Mouse (Mus musculus): ENCODE data around the gene Grik1. TPM values are rescaled to one million over a fixed set of nuclear protein-coding genes. Genes with fewer than 3 reads are reported as not detected.

Grik1 gene
- polyA plus RNA-seq, 1 experiment from 2014 or later: 1.8 TPM

DNA sequence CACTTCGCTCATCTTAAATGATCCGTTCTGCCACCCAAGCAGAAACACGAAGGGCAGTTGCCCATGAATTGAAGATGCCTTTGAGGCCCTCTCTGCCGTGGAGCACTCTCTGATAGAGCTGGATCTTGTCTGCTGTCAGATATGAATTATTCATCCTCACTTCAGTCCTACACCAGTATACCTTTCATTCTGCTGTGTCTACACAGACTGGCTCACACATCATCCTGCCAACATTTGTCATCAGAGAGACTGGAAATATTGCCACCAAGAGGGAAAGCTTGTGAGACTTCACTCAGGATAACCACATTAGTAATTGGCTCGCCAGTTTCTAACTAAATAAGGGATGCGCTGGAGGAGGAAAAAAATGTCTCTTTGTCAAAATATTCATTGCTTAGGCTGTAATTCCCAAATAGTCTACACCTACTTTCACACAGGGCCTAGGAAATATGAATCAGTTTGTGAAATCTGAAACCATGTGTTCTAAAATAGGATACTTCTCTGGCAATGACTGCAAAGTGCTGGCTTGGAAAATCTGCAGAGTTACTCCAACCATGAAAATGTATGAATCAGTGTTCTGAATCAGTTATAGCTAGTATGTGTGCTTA, 102.5 kb downstream of the Grik1 start:
- no peaks in the 10 kb centered on the region for H3K4me1 ChIP-seq (replicated peaks; ENCODE audit: control insufficient read depth, insufficient read depth, low read length)
- no peak for DNase-seq (ENCODE audit: low spot score)
- ATAC-seq (replicated peaks; ENCODE audit: low FRiP score): no peak
- H3K36me3 ChIP-seq (ENCODE audit: control insufficient read depth, insufficient read depth, low read length): no peaks in the 10 kb centered on the region
- WGBS: 89% methylated on average over 6 of the region's 6 CpGs
- H3K27me3 ChIP-seq (ENCODE audit: control insufficient read depth, insufficient read depth, low read length): no peaks in the 10 kb centered on the region
- no peak overlapping the region for H3K9ac ChIP-seq (ENCODE audit: low read length)
- no peak overlapping the region for H3K4me2 ChIP-seq (ENCODE audit: low read depth, low read length, severe bottlenecking)
- no peaks in the 10 kb centered on the region for H3K9me3 ChIP-seq (ENCODE audit: control insufficient read depth, low read length)
- no peak overlapping the region for H3K27ac ChIP-seq (ENCODE audit: low read depth, low read length)
- H3K4me3 ChIP-seq (ENCODE audit: low read depth, low read length): no peak overlapping the region

DNA sequence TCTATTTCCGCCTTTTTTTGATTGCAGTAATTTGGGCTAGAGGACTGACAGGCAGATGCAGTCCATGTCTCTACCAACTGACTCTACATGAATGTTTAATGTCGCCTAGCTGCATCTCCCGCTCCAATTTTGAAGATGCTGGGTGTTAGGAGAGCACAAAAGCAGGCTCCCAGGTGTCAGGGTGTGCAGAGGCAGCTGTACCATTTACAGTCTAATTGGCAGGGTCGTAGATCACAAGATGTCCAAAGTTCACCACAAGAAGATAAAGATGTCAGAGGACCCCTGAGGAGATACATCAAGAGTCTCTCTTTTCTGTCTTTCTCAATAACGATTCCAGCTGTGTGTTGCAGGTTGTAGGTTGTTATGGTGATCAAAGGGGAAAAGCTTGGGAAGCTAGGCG, 111.3 kb downstream of the Grik1 start:
- Histone ChIP-seq H3K36me3 (ENCODE audit: control insufficient read depth, insufficient read depth, low read length) (no peaks in the 10 kb centered on the region), H3K27me3 (ENCODE audit: control insufficient read depth, insufficient read depth, low read length) (no peaks in the 10 kb centered on the region), H3K4me2 (ENCODE audit: low read depth, low read length, severe bottlenecking) (no peak overlapping the region), H3K9ac (ENCODE audit: low read length) (no peak overlapping the region), H3K4me1 (replicated peaks; ENCODE audit: control insufficient read depth, insufficient read depth, low read length) (no peaks in the 10 kb centered on the region), H3K9me3 (ENCODE audit: control insufficient read depth, low read length) (no peaks in the 10 kb centered on the region), H3K4me3 (ENCODE audit: low read depth, low read length) (no peak overlapping the region), H3K27ac (ENCODE audit: low read depth, low read length) (no peak overlapping the region)
- DNase-seq (ENCODE audit: low spot score) (no peak), ATAC-seq (replicated peaks; ENCODE audit: low FRiP score) (no peak)
- WGBS: 78% methylated on average over 6 of the region's 6 CpGs

DNA sequence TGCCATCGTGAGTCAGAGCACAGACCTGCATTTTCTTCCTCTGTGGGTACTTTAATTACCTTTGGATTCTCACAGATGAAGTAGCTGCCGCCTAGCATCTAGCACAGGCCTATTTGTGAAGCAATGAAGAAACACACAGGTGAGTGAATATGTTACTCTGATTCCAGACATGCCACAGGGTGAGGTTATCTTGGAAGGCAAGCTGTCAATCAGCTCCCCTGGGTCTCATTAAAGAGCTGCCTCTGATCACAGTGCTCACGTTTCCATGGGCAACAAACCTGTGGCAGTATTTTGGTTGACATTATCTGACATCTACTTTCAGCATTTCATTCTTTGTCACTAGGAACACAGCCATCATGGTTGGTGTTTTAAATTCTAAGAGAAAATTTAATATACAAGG, 112.7 kb downstream of the Grik1 start:
- no peak for DNase-seq (ENCODE audit: low spot score)
- WGBS: 62% methylated on average over 3 of the region's 3 CpGs
- Histone ChIP-seq H3K9ac (ENCODE audit: low read length) (no peak overlapping the region), H3K4me2 (ENCODE audit: low read depth, low read length, severe bottlenecking) (no peak overlapping the region), H3K4me3 (ENCODE audit: low read depth, low read length) (no peak overlapping the region), H3K27me3 (ENCODE audit: control insufficient read depth, insufficient read depth, low read length) (no peaks in the 10 kb centered on the region), H3K4me1 (replicated peaks; ENCODE audit: control insufficient read depth, insufficient read depth, low read length) (no peaks in the 10 kb centered on the region), H3K27ac (ENCODE audit: low read depth, low read length) (no peak overlapping the region), H3K9me3 (ENCODE audit: control insufficient read depth, low read length) (no peaks in the 10 kb centered on the region), H3K36me3 (ENCODE audit: control insufficient read depth, insufficient read depth, low read length) (no peaks in the 10 kb centered on the region)
- ATAC-seq (replicated peaks; ENCODE audit: low FRiP score): no peak

DNA sequence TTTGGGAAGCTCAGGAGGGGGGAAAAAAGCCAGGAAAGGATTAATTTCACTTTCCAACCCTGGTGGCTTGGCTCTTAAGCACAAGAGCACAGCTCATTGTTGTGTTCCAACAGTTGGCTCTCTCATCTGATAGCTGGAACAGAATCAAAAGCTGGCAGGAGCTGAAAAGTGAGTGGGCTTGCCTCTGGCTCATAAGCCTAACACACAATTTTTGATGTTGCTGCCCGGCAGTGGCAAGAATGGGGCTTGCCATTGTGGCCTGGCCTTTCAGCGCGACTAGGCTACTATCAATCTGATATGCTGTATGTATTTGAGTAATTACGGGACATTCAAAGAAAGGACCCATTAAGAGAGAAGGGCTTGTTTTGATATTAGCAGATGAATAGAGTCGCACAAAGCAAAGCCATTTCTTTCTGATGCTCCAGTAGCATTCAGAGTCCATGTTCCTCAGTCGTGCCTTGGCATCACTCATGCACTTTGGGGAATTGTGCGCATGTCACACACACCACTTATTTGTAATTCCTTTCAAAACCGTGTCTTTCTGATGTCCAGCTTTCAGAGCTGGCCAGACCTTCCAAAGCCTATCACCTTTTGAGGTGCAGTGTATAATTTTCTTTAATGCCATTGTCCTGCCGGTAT, 115.9 kb downstream of the Grik1 start:
- WGBS: 81% methylated on average over 9 of the region's 9 CpGs
- no peaks in the 10 kb centered on the region for H3K4me1 ChIP-seq (replicated peaks; ENCODE audit: control insufficient read depth, insufficient read depth, low read length)
- no peak overlapping the region for H3K27ac ChIP-seq (ENCODE audit: low read depth, low read length)
- no peaks in the 10 kb centered on the region for H3K27me3 ChIP-seq (ENCODE audit: control insufficient read depth, insufficient read depth, low read length)
- no peaks in the 10 kb centered on the region for H3K9me3 ChIP-seq (ENCODE audit: control insufficient read depth, low read length)
- DNase-seq (ENCODE audit: low spot score) (no peak), ATAC-seq (replicated peaks; ENCODE audit: low FRiP score) (no peak)
- H3K36me3 ChIP-seq (ENCODE audit: control insufficient read depth, insufficient read depth, low read length): no peaks in the 10 kb centered on the region
- no peak overlapping the region for H3K4me3 ChIP-seq (ENCODE audit: low read depth, low read length)
- H3K4me2 ChIP-seq (ENCODE audit: low read depth, low read length, severe bottlenecking): no peak overlapping the region
- no peak overlapping the region for H3K9ac ChIP-seq (ENCODE audit: low read length)

DNA sequence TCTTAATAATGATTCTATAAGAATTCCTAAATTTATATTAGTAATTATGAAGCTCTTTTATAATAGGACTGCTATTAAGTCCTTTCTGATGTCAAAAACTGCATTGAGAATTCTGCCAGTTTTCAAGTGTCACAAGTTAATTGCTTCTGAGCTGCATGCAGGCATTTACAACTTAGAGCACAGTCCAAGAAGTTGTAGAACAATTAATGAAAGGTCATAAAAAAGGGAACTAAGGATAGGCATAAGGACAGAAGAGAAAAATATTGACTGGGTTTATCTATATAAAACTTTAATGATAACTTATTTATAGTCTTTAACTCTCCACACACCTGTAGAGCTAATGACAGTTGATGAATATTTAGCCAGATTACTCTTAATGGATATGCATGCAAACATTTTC, 123.5 kb downstream of the Grik1 start:
- no peak overlapping the region for H3K4me2 ChIP-seq (ENCODE audit: low read depth, low read length, severe bottlenecking)
- no peaks in the 10 kb centered on the region for H3K27me3 ChIP-seq (ENCODE audit: control insufficient read depth, insufficient read depth, low read length)
- no peak overlapping the region for H3K9ac ChIP-seq (ENCODE audit: low read length)
- DNase-seq (ENCODE audit: low spot score) (no peak), ATAC-seq (replicated peaks; ENCODE audit: low FRiP score) (no peak)
- H3K27ac ChIP-seq (ENCODE audit: low read depth, low read length): no peak overlapping the region
- H3K4me1 ChIP-seq (replicated peaks; ENCODE audit: control insufficient read depth, insufficient read depth, low read length): no peaks in the 10 kb centered on the region
- H3K9me3 ChIP-seq (ENCODE audit: control insufficient read depth, low read length): no peaks in the 10 kb centered on the region
- H3K36me3 ChIP-seq (ENCODE audit: control insufficient read depth, insufficient read depth, low read length): no peaks in the 10 kb centered on the region
- no peak overlapping the region for H3K4me3 ChIP-seq (ENCODE audit: low read depth, low read length)

DNA sequence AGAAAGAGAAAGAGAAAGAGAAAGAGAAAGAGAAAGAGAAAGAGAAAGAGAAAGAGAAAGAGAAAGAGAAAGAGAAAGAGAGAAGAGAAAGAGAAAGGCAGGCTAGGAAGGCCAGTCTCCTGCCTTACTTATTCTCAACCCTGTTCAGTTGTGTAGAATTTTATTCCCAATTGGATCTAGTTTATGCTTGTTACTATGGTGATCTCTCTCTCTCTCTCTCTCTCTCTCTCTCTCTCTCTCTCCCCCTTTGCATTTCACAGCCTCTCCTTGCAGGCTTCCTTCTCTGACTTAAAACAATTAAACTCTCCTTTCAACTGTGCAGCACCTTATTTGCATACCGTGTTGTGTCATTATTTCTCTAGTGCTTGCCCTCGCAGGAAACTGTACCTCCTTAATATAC, 147.5 kb downstream of the Grik1 start:
- no peak overlapping the region for H3K4me2 ChIP-seq (ENCODE audit: low read depth, low read length, severe bottlenecking)
- no peak for DNase-seq (ENCODE audit: low spot score)
- no peaks in the 10 kb centered on the region for H3K9me3 ChIP-seq (ENCODE audit: control insufficient read depth, low read length)
- no peaks in the 10 kb centered on the region for H3K27me3 ChIP-seq (ENCODE audit: control insufficient read depth, insufficient read depth, low read length)
- no peak overlapping the region for H3K27ac ChIP-seq (ENCODE audit: low read depth, low read length)
- no peaks in the 10 kb centered on the region for H3K36me3 ChIP-seq (ENCODE audit: control insufficient read depth, insufficient read depth, low read length)
- no peak; the same call in 1 of the 2 replicates for ATAC-seq (replicated peaks; ENCODE audit: low FRiP score)
- H3K4me3 ChIP-seq (ENCODE audit: low read depth, low read length): no peak overlapping the region
- H3K9ac ChIP-seq (ENCODE audit: low read length): no peak overlapping the region
- no peaks in the 10 kb centered on the region for H3K4me1 ChIP-seq (replicated peaks; ENCODE audit: control insufficient read depth, insufficient read depth, low read length)
- WGBS: 52% methylated on average over 2 of the region's 2 CpGs

DNA sequence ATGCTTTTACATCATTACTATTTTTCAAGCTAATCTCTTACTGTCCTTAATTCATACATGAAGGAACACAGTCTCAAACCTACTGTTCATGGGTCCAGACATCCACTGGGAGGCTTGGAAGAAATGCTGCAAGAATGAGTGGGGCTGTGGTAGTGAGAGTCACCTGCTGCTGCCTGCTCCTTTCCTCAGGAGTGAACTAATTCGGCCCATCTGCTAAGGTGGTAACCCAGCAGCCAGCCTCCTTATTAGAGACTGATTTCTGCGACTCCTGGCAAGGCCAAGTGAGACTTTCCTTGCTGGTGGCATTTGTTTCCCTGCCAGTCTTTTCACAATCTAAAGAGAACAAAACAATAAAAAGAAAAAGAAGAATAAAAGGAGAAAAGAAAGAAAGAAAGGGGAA, 147.9 kb downstream of the Grik1 start:
- ATAC-seq (replicated peaks; ENCODE audit: low FRiP score) (no peak), DNase-seq (ENCODE audit: low spot score) (no peak)
- H3K36me3 ChIP-seq (ENCODE audit: control insufficient read depth, insufficient read depth, low read length): no peaks in the 10 kb centered on the region
- no peak overlapping the region for H3K4me3 ChIP-seq (ENCODE audit: low read depth, low read length)
- 69% methylated on average over 2 of the region's 2 CpGs for WGBS
- H3K27ac ChIP-seq (ENCODE audit: low read depth, low read length): no peak overlapping the region
- no peak overlapping the region for H3K9ac ChIP-seq (ENCODE audit: low read length)
- H3K27me3 ChIP-seq (ENCODE audit: control insufficient read depth, insufficient read depth, low read length): no peaks in the 10 kb centered on the region
- H3K4me1 ChIP-seq (replicated peaks; ENCODE audit: control insufficient read depth, insufficient read depth, low read length): no peaks in the 10 kb centered on the region
- H3K9me3 ChIP-seq (ENCODE audit: control insufficient read depth, low read length): no peaks in the 10 kb centered on the region
- no peak overlapping the region for H3K4me2 ChIP-seq (ENCODE audit: low read depth, low read length, severe bottlenecking)

DNA sequence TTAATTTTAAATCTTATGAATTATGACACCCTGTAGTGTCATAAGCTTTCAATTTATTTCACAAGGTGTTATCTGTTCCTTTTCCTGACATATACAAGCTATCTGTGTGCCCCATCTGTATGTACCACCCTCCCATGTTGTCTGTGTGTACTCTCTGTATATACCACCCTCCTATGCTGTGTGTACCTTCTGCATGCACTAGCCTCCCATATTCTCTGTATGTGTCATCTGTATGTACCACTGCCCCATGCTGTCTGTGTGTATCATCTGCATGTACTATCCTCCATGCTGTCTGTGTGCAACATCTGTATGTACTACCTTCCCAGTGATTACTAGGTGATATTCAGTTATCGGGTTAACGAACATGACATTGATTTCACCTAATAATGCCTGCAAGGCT, 148.5 kb downstream of the Grik1 start:
- Histone ChIP-seq H3K9ac (ENCODE audit: low read length) (no peak overlapping the region), H3K9me3 (ENCODE audit: control insufficient read depth, low read length) (no peaks in the 10 kb centered on the region), H3K36me3 (ENCODE audit: control insufficient read depth, insufficient read depth, low read length) (no peaks in the 10 kb centered on the region), H3K4me2 (ENCODE audit: low read depth, low read length, severe bottlenecking) (no peak overlapping the region), H3K4me3 (ENCODE audit: low read depth, low read length) (no peak overlapping the region), H3K4me1 (replicated peaks; ENCODE audit: control insufficient read depth, insufficient read depth, low read length) (no peaks in the 10 kb centered on the region), H3K27ac (ENCODE audit: low read depth, low read length) (no peak overlapping the region), H3K27me3 (ENCODE audit: control insufficient read depth, insufficient read depth, low read length) (no peaks in the 10 kb centered on the region)
- ATAC-seq (replicated peaks; ENCODE audit: low FRiP score) (no peak), DNase-seq (ENCODE audit: low spot score) (no peak)
- 97% methylated on average over 2 of the region's 2 CpGs for WGBS

DNA sequence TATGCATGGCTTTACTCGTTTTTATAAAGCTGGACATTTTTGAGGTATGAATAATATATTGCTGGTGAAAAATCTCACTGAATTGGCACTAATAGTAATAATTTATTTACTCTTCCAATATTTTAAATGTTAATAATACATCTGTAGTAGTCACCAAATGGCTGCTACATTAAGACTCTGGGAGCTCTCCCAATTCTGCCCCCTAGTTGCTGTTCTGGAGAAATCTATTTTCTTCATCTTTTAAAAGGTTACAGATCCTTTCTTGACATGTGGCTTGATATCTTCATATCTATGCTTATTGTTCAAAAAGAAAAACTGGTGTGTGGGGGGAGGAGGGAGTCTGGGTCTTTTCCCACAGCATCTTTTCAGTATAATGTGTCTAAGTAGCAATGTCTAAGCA, 151.2 kb downstream of the Grik1 start:
- DNase-seq (ENCODE audit: low spot score) (no peak), ATAC-seq (replicated peaks; ENCODE audit: low FRiP score) (no peak)
- Histone ChIP-seq H3K27ac (ENCODE audit: low read depth, low read length) (no peak overlapping the region), H3K9me3 (ENCODE audit: control insufficient read depth, low read length) (no peaks in the 10 kb centered on the region), H3K4me2 (ENCODE audit: low read depth, low read length, severe bottlenecking) (no peak overlapping the region), H3K9ac (ENCODE audit: low read length) (no peak overlapping the region), H3K4me1 (replicated peaks; ENCODE audit: control insufficient read depth, insufficient read depth, low read length) (no peaks in the 10 kb centered on the region), H3K4me3 (ENCODE audit: low read depth, low read length) (no peak overlapping the region), H3K27me3 (ENCODE audit: control insufficient read depth, insufficient read depth, low read length) (no peaks in the 10 kb centered on the region), H3K36me3 (ENCODE audit: control insufficient read depth, insufficient read depth, low read length) (no peaks in the 10 kb centered on the region)
- 69% methylated on average over 1 of the region's 1 CpGs for WGBS
